Mouse (Mus musculus) stomach, postnatal 0 days (tissue): ENCODE measurements around the gene Krcc1. TPM values are rescaled to one million over a fixed set of nuclear protein-coding genes. Genes with fewer than 3 reads are reported as not detected.

Experiments
- ATAC-seq: fragments of 200-750 bp; cut with Nextera tagmentation; 2 replicates; pipeline ENCODE4 v1.8.0; 2017; ENCODE audit not compliant: low FRiP score, low TSS enrichment
- DNase-seq: peaks from one replicate; pipeline ENCODE4 v3.0.0-alpha.2; 2016; ENCODE audit warnings: low spot score
- H3K27ac ChIP-seq: fragments of 300-500 bp; sonication (generic); replicated peaks from 2 replicates; pipeline ENCODE4 v1.5.1; 2014; ENCODE audit warnings: mild to moderate bottlenecking, control low read depth
- H3K27me3 ChIP-seq: fragments of 300-500 bp; sonication (generic); 2 replicates; pipeline ENCODE4 v1.6.1; 2014; ENCODE audit warnings: low read length; ENCODE audit not compliant: control insufficient read depth, insufficient read depth
- H3K36me3 ChIP-seq: fragments of 300-500 bp; sonication (generic); 2 replicates; pipeline ENCODE4 v1.6.1; 2014; ENCODE audit warnings: low read length, mixed read lengths; ENCODE audit not compliant: control insufficient read depth, insufficient read depth
- H3K4me1 ChIP-seq: fragments of 300-500 bp; sonication (generic); replicated peaks from 2 replicates; pipeline ENCODE4 v1.6.1; 2014; ENCODE audit warnings: antibody characterized with exemption; ENCODE audit not compliant: control insufficient read depth, insufficient read depth
- H3K4me2 ChIP-seq: fragments of 300-500 bp; sonication (generic); replicated peaks from 2 replicates; pipeline ENCODE4 v1.6.1; 2014; ENCODE audit warnings: low read depth, mild to moderate bottlenecking, control low read depth, moderate library complexity
- H3K4me3 ChIP-seq: fragments of 300-500 bp; sonication (generic); 2 replicates; pipeline ENCODE4 v1.5.1; 2014; ENCODE audit warnings: low read depth, low read length, control low read depth
- H3K9ac ChIP-seq: fragments of 300-500 bp; sonication (generic); 2 replicates; pipeline ENCODE4 v1.6.1; 2014; ENCODE audit warnings: mild to moderate bottlenecking, low read length, control low read depth, mixed read lengths
- H3K9me3 ChIP-seq: fragments of 300-500 bp; sonication (generic); 2 replicates; pipeline ENCODE4 v1.6.1; 2016; ENCODE audit warnings: low read length; ENCODE audit not compliant: control insufficient read depth
- CTCF ChIP-seq: IDR thresholded peaks from 2 replicates; pipeline ENCODE4 v1.5.1; 2016; ENCODE audit warnings: antibody characterized with exemption, low read depth, mild to moderate bottlenecking, moderate library complexity
- EP300 ChIP-seq: optimal IDR thresholded peaks from 2 replicates; pipeline ENCODE3; 2016; ENCODE audit warnings: antibody characterized with exemption
- WGBS: fragments of 180-500 bp; shearing (Covaris S2); extraction: QIAGEN DNeasy Blood & Tissue Kit; methylation state at CpG from one replicate; pipeline ENCODE4 v1.1.7; 2014; 5-methylcytosine and 5-hydroxymethylcytosine counted together
- polyA plus RNA-seq: library from polyadenylated mRNA; unstranded; fragments of >200 nt; fragmentation: Nextera tagmentation; extraction: Ambion mirVana; gene quantifications from 2 replicates; pipeline ENCODE4 v1.2.1, GENCODE M21; 2015

Krcc1 gene
- polyA plus RNA-seq, result 79.1 and 79.7 TPM in 2 replicates

- peak; percentile 29; the same call in 1 of the 2 replicates for TF ChIP-seq CTCF
- no peak for TF ChIP-seq EP300
- WGBS, result under 1% methylated on average over 67 of the region's 84 CpGs
- no peaks in the 10 kb centered on the region for H3K36me3 ChIP-seq
- H3K27ac ChIP-seq, result peak within 1 kb of the TSS; percentile 98
- H3K9me3 ChIP-seq, result no peaks in the 10 kb centered on the region
- ATAC-seq, result peak; percentile 96
- H3K4me3 ChIP-seq, result peak within 1 kb of the TSS; percentile 90
- H3K9ac ChIP-seq, result peak within 1 kb of the TSS; percentile 98
- peak; percentile 99 for DNase-seq
- no peaks in the 10 kb centered on the region for H3K4me1 ChIP-seq
- no peaks in the 10 kb centered on the region for H3K27me3 ChIP-seq
- H3K4me2 ChIP-seq, result peak within 1 kb of the TSS; percentile 65
These were observed at the start of gene Krcc1 for GRCm38 (mm10) chr6:71271389-71272315. Gene Krcc1, plus strand, starts transcription at chr6:71271677.

DNA sequence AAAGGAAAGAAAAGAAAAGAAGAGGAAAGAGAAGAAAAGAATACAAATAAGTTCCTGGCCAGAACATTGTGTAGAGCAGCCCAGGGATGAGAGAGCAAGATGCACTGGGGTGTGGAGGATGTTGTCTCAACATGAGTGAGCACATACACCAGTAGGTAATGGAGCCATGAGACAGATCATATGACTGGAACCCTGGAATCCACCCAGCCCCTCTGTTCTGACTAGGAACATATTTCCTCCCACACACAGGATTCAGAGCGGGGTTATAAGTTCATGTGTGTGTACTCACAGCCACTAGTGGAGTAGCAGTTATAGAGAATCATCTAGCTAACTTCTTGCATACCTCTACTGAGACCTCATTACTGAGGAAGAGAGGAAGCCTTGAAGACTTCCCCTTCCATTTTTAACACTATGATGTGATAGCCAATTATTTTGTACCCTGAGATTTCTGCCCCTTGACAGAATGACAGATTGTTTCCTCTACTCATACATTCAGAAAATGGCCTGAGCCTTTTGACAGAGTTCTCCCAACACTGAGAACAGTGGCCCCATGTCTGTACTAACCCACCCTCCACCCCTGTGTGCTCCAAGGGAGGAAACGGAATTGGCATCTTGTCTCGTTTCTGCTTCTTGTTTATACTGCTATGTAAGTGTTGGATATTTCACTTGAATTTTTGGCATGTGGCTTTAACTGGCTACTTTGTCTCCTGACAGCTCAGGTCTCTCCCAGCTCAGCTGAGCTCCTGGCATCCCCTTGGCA is 47.1 kb upstream of the Krcc1 start:
- Histone ChIP-seq H3K27ac (no peak overlapping the region), H3K9me3 (no peaks in the 10 kb centered on the region), H3K4me2 (no peak overlapping the region), H3K36me3 (no peaks in the 10 kb centered on the region), H3K4me1 (no peaks in the 10 kb centered on the region), H3K9ac (no peak overlapping the region), H3K4me3 (no peak overlapping the region), H3K27me3 (no peaks in the 10 kb centered on the region)
- 44% methylated on average over 3 of the region's 3 CpGs for WGBS
- TF ChIP-seq EP300 (no peak), CTCF (no peak)
- ATAC-seq, result peak; percentile 63; the same call in 1 of the 2 replicates
- DNase-seq, result no peak

- H3K27ac ChIP-seq, result no peak overlapping the region
- ATAC-seq, result no peak
- TF ChIP-seq CTCF, result no peak
- TF ChIP-seq EP300, result no peak
- H3K4me3 ChIP-seq, result no peak overlapping the region
- H3K9me3 ChIP-seq, result no peaks in the 10 kb centered on the region
- H3K4me1 ChIP-seq, result no peaks in the 10 kb centered on the region
- DNase-seq, result no peak
- no peaks in the 10 kb centered on the region for H3K27me3 ChIP-seq
- H3K4me2 ChIP-seq, result no peak overlapping the region
- H3K9ac ChIP-seq, result no peak overlapping the region
- H3K36me3 ChIP-seq, result no peaks in the 10 kb centered on the region
- WGBS, result 48% methylated on average over 6 of the region's 6 CpGs
These were observed 44.9 kb upstream of the Krcc1 start for GRCm38 (mm10) chr6:71226544-71226943.

- ATAC-seq (no peak), DNase-seq (no peak)
- H3K9me3 ChIP-seq, result no peaks in the 10 kb centered on the region
- no peaks in the 10 kb centered on the region for H3K4me1 ChIP-seq
- TF ChIP-seq EP300 (no peak), CTCF (no peak)
- no peak overlapping the region for H3K4me2 ChIP-seq
- no peaks in the 10 kb centered on the region for H3K36me3 ChIP-seq
- no peak overlapping the region; the same call in 1 of the 2 replicates for H3K9ac ChIP-seq
- H3K27me3 ChIP-seq, result no peaks in the 10 kb centered on the region
- WGBS, result 18% methylated on average over 7 of the region's 7 CpGs
- no peak overlapping the region for H3K4me3 ChIP-seq
- no peak overlapping the region for H3K27ac ChIP-seq
These were observed 44.2 kb upstream of the Krcc1 start for GRCm38 (mm10) chr6:71227157-71227770.

DNA sequence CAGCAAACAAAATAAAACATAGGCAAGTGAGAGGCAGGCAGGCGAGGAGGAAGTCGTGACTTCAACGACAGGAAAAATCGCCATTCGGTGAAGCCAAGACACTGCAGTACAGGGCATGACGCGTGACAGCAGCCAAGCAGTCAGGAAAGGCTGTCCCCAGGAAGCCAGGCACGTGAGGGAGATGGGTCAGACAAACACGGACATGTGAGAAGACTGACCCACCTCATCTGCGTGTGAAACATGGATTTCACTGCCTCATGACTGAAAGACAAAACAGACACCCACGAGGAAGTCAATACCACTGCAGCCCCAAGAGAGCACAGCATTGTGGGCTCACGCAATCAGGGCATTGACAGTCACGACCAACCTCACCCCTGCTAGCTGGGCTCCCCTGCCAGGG is 36.4 kb upstream of the Krcc1 start:
- no peak overlapping the region for H3K27ac ChIP-seq
- no peaks in the 10 kb centered on the region for H3K27me3 ChIP-seq
- H3K4me3 ChIP-seq, result no peak overlapping the region
- H3K36me3 ChIP-seq, result no peaks in the 10 kb centered on the region
- H3K9ac ChIP-seq, result no peak overlapping the region
- no peak overlapping the region for H3K4me2 ChIP-seq
- 74% methylated on average over 13 of the region's 13 CpGs for WGBS
- DNase-seq, result no peak
- H3K9me3 ChIP-seq, result no peaks in the 10 kb centered on the region
- no peak for TF ChIP-seq EP300
- no peak for TF ChIP-seq CTCF
- no peak for ATAC-seq
- no peaks in the 10 kb centered on the region for H3K4me1 ChIP-seq
